Mouse (Mus musculus) hindlimb bud, embryonic 11.5 days (tissue): Measurements from ENCODE around the gene Ss18l1.

ENCODE experiments used
- DNase-seq: peaks from one replicate; pipeline ENCODE4 v3.0.0-alpha.2; 2012; ENCODE audit warnings: low read depth, low spot score; ENCODE audit errors: extremely low spot score

The Ss18l1 gene

GRCm38 (mm10) chr2:180117485-180118194 is 75.3 kb downstream of the Ss18l1 start:
- DNase-seq: no peak

- DNase-seq: peak; percentile 87
These were observed 76.5 kb downstream of the Ss18l1 start, which contains the start of gene Osbpl2 for GRCm38 (mm10) chr2:180118661-180119438. Gene Osbpl2, plus strand, starts transcription at chr2:180119306.
